Mouse (Mus musculus): Measurements from ENCODE around the gene Hmcn2.

Hmcn2 gene

GRCm38 (mm10) chr2:31418021-31418420 lies 103.8 kb downstream of the Hmcn2 start:
- no peak for DNase-seq (ENCODE audit: low read depth)

DNA sequence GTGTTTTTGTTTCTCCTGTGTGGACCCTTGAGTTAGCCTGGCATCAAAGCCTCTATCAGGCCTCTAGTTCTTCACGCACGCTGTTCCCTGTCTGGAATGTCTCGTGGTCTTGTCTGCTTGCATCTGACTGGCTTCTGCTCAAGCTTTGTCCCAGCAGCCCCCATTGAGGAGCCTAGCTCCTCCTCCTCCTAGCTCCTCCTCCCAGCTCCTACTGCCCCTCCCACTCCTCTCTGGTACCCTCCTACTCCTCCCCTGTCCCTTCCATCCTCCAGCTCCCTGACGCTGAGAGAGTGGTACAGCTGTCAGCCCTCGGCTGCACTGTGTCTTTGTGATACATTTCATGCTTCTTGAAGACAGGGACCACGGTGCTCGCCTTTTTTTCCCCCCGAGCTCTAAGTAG lies 104.4 kb downstream of the Hmcn2 start:
- no peak for DNase-seq (ENCODE audit: low read depth)

- no peak for DNase-seq (ENCODE audit: low read depth)
These were observed 106.7 kb downstream of the Hmcn2 start for GRCm38 (mm10) chr2:31420914-31421313.

DNA sequence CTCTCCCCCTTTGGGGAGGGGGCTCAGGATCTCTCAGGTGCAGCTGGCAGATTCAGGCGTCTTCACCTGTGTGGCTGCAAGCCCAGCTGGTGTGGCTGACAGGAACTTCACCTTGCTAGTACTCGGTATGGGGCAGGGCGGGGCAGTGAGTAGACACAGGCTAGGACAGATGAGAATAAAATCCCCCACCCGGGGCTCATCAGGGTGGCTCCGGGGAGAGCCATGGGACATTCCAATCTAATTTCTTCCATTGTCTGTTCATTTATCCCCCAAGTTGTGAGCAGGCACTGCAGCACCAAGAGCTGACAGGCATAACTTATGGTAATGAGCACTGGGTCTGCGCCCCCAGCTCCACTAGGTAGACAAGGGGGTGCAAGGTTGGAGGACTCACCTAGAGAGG lies 108.4 kb downstream of the Hmcn2 start:
- no peak for DNase-seq (ENCODE audit: low read depth)

DNA sequence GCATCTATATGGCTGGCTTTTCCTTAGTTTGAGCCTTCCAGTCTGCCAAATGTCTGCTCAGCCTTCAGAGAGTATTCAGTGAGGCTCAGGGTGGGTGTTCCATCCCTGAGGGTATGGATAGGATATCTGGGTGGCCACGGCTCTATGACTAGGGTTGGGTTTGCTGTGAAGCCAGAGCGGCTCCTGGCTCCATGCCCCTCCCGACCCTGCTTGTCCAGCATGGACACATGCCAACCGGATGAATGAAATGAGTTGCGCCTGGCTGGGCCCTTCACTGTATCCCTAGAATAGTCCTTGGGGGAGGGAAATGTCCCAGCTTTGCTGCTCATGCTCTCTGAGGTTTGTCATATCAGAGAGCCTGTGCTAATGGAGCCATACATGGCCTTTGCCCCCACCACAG lies 117.3 kb downstream of the Hmcn2 start:
- DNase-seq (ENCODE audit: low read depth): no peak

GRCm38 (mm10) chr2:31434746-31435145 lies 120.5 kb downstream of the Hmcn2 start:
- no peak for DNase-seq (ENCODE audit: low read depth)

GRCm38 (mm10) chr2:31435567-31435966 lies 121.4 kb downstream of the Hmcn2 start:
- peak; percentile 84 for DNase-seq (ENCODE audit: low read depth)

DNA sequence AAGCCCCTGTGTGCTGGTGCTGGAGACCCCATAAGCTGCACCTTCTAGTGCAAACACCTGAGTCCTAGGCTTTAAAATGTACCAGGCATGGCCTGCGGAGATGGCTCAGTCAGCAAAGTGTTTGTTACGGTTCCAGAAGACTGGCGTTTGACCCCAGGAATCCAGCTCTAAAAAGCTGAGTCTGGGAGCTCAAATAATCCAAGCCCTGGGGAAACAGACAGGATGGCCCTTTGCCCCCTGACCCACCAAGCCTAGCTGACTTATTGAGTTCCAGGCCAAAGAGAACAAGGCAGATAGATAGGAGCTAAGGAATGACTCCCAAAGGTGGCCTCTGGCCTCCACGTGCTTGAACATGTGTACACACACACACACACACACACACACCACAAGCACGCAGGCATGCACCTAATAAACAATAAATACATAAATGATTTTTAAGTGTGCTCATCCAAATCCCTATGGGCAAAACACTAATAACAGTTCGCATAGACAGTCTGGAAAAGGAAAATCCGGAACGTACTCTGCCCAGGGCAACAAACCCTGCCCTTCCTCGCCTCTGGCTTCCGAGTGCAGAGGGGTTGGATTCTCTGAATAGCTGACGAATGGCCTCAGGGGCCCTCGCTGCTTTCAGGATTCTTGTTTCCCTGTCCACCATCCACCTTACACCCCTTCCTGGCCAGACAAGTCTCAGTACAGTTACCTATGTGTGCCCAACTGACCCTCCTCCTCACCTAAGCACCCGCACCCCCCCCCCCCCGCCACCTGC lies 123.4 kb downstream of the Hmcn2 start:
- no peak for DNase-seq (ENCODE audit: low read depth)

- DNase-seq (ENCODE audit: low read depth): no peak
These were observed 125.4 kb downstream of the Hmcn2 start for GRCm38 (mm10) chr2:31439576-31439975.

DNA sequence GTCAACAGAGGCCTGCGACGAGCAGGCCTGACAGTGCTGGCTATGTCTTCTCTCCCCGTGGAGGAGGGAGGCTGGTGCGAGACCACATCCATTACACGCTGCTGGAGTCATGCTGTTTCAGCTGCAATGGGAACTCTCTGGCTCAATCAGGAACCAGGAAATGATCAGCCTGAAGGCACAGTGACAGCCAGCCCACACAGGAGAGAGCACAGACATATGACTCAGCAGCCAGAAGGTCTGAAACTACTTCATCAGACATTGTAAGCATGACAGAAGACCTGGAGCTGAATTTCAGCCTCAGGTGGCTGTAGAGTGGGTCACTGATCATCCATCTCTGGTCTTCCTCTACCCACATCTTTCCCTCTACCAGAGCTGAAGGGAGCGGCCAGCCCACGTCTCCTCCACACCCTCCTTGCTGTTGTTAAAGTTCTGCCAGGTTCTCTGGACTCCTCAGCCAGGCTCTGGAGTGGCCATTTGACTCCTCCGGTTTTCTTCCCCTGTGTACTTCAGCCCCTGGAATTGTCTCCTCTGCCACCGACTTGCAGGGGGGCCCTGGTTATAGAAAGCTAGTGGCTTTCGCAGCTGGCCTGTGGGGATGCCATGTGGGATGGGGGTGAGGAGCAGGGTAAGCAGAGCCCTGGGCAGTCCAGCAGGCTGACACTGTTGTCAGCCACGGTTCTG lies 128.4 kb downstream of the Hmcn2 start:
- peak; percentile 31 for DNase-seq (ENCODE audit: low read depth)

DNA sequence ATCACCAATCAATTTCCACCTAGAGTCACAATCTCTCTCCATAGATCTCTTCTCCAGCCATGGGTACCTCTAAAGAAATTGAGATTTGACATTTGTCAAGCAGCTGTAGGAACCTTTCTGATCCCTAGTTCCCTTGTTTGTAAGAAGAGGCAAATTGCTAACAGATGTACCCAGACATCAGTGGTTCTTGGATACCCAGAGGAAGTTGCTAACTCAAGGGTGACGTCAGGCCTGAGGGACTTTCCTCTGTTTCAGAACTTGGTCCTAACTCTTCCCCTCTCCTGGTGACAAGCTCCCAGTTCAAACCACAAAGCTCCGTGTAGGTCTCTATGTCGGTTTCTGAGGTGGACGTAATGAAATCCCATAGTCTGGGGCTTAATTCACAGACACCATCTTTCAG lies 131.8 kb downstream of the Hmcn2 start:
- peak; percentile 71 for DNase-seq (ENCODE audit: low read depth)

- DNase-seq (ENCODE audit: low read depth): no peak
These were observed 132.2 kb downstream of the Hmcn2 start for GRCm38 (mm10) chr2:31446456-31446855.

- DNase-seq (ENCODE audit: low read depth): peak; percentile 65
These were observed 133.3 kb downstream of the Hmcn2 start for GRCm38 (mm10) chr2:31447536-31447935.

GRCm38 (mm10) chr2:31448756-31449440 lies 134.7 kb downstream of the Hmcn2 start:
- no peak for DNase-seq (ENCODE audit: low read depth)

- DNase-seq (ENCODE audit: low read depth): no peak
These were observed 135.2 kb downstream of the Hmcn2 start for GRCm38 (mm10) chr2:31449441-31449815.

- DNase-seq (ENCODE audit: low read depth): no peak
These were observed 135.7 kb downstream of the Hmcn2 start for GRCm38 (mm10) chr2:31449902-31450301.

- DNase-seq (ENCODE audit: low read depth): no peak
These were observed 136.4 kb downstream of the Hmcn2 start for GRCm38 (mm10) chr2:31450661-31451060.

DNA sequence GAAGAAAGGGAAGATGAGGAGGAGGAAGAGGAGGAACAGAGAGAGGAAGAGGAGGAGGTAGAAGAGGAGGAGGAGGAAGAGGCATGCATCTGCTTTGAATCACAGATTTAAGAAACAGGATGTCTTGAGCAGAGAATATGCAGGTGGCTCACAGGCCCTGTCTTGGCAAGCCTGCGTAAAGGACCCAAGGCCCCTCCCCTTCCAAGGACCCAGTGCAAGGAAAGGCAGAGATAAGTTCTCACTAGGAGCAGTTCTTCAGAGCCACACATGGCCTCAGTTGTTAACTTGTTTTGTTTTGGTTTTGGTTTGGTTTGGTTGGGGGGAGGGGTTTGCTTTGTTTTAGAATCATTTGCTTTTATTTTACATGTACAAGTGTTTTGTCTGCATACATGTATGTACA lies 137.3 kb downstream of the Hmcn2 start:
- DNase-seq (ENCODE audit: low read depth): peak; percentile 69

DNA sequence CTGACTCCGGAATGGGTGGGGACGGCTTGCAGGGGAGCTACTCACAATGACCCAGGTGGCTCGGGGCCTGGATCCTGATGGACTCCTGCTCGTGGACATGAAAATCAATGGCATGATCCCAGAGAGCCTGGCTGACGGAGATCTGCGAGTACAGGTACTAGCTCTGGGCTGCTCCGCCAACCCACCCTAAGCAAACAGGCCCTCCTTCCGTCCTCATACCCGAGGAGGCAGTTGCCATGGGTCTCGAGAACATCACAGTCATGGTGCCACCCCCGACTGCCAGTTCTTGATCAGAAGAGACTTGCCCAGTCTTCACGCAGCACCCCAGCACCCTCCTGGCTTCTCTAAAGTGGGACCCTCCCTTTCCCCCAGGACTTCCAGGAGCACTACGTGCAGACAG lies 138.8 kb downstream of the Hmcn2 start:
- DNase-seq (ENCODE audit: low read depth): no peak

DNA sequence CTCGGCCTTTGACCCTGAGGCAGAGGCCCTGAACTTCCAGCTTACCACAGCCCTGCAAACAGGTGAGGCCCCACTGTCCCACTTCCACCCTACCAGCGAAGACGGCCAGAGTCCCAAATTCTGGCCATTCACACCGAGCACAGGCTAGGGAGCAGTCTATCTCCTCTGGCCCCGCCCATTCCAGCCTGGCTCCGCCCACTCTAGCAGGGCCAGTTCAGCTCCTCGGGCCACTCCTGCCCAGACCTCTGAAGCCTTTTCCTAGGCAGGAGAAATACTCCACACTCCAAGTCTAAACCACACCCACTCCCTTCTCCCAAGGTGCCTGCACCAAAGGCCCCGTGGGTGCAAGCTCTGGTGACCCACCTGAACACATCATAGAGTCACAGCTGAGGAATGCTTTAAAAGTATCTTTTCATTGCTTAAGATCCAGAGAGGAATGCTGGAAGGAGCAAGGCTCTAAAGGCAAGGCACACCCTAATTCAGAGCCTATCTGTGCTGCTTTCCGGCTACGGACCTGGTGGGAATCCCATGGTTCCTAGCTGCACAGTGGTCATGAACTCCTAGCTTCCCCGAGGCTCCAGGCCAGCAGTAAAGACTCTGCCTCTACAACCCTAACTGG lies 139.5 kb downstream of the Hmcn2 start:
- DNase-seq (ENCODE audit: low read depth): peak; percentile 36

- no peak for DNase-seq (ENCODE audit: low read depth)
These were observed 140.1 kb downstream of the Hmcn2 start for GRCm38 (mm10) chr2:31454280-31454679.

DNA sequence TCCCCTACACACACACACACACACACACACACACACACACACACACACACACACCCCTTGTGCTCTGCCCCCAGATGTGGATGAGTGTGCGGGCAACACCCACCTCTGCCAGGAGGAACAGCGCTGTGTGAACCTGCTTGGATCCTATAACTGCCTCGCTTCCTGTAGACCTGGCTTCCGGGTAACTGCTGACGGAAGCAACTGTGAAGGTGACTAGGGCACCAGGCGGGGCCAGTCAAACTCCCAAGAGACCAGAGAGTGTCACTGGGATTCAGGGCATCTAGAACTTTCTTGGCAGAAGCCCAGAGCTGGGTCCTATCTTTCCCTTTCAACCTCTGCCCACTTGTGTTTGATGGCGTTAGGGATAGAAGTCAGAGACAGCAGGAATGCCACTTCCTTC lies 141.2 kb downstream of the Hmcn2 start:
- peak; percentile 66 for DNase-seq (ENCODE audit: low read depth)

DNA sequence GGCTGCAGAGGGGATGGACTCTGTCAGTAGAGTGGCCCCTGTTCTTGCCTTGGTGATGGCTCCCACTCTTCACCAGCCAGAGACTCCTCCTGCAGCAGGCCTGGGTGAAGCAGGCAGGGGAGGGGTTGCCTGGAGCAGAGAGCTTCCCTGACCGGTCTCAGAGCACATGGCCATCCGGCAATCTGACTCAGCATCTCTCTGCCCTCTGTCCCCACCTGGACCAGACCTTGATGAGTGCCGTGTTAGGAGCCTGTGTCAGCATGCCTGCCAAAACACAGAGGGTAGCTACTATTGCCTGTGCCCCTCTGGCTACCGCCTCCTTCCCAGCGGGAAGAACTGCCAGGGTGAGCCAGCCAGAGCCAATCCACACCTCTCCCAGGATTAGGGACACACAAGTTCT lies 144.2 kb downstream of the Hmcn2 start:
- no peak for DNase-seq (ENCODE audit: low read depth)

All from induced T-regulatory cell, adult 2 months (primary cell).